Mouse (Mus musculus): ENCODE measurements at regions not wholly inside any gene's neighbourhood (a gene's known extent, or its start where the extent isn't known, plus 50 kb on each side); places are given as distances from the start of the nearest gene placed in this dataset.
A peak's percentile ranks its signal among the peaks of the same experiment; 100 is the strongest.
"Not testable (repeated sequence)": the region's sequence is repeated elsewhere in the genome, so short reads cannot be mapped to it uniquely, and the experiment has no call there.

DNA sequence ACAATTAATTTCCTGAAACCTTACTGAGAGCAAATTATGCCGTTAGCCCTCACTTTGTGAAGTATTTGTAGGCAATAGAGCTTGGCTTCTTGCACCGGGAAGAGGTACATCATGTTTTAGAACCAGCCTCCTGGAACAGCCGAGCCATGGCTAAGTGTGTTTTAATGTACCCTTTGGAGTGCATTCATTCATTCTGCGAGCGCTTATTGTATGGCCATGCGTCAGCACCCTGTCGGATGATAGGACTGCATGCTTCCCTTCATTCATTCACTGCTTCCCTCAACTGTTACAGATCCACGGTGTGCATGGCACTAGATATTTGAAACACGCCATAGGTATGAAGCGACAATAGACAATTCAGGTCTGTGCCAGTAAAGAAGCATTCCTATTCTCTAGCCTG lies 409.4 kb upstream of the Ercc4 start:
- no peak for DNase-seq (ENCODE audit: low spot score)

DNA sequence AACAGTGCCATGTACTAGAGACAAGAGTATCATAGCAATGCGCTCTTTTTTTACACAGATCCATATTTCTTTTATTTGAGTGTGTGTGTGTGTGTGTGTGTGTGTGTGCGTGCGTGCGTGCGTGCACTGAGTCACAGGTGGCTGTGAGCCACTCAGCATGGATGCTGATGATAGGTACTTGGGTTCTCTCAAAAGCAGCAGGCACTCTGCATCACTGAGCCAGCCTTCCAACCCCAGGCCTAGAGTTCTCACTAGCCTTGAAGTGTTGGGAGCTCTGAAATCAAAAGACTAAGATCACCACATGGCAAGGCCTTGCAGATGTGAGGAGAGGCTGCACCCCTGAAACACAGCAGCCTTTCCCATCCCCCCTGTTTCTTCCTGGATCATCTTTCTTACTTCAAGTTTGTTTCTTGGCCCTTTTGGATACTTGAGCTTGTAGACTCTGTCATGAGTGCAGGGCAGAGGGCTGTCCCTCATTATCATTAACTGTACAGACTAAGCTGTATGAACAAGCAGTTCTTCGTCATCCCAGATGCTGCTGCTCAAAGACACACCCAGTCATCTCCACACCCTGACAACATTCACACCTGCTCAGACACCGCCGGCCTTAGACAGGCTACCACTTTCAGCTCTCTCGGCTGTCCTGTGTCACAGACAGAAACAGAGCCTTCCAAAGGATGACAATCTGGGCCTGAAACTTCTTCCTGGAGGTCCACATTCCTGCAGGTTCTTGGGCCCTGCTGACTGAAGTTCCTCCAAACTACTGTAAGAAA lies 405.5 kb upstream of the Ercc4 start:
- DNase-seq (ENCODE audit: low spot score), result no peak

DNA sequence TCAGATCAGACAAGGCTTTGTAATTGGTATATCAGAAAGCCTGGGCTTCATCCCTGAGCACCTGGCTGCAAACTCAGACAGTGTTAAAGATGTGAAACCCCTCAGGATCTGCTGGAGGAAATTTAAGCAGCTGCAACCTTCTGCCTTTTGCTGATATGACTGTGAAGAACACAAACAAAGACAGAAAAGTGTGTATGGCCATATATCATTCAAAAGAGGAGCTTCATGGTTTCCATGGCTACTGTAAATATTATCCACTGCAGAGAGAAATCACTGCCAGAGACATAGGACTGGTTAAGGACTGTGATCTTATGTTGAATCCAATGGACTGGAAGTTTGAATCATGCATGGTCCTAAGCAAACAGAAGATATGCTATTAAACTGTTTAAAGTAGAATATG lies 402.6 kb upstream of the Ercc4 start:
- DNase-seq (ENCODE audit: low spot score), result no peak

DNA sequence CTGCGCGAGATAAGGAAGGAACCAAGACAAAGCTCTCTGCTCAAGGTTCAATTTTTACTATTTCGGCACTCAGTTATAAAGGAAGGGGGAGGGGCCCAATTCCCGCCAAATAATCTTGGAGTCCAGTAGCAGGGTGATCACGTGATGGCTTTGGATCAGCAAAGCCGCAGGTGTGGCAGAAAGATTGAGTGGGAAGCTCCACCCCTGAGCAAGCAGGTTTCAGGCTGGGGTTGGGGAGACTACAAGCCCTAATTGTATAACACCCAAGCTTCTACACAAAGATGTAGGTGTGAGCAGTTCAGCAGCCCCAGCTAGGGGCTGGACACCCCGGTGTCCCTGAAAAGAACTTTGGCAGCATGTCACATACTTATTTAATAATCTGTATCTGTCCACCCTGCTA lies 388.1 kb upstream of the Ercc4 start:
- DNase-seq (ENCODE audit: low spot score), result not testable (repeated sequence)

DNA sequence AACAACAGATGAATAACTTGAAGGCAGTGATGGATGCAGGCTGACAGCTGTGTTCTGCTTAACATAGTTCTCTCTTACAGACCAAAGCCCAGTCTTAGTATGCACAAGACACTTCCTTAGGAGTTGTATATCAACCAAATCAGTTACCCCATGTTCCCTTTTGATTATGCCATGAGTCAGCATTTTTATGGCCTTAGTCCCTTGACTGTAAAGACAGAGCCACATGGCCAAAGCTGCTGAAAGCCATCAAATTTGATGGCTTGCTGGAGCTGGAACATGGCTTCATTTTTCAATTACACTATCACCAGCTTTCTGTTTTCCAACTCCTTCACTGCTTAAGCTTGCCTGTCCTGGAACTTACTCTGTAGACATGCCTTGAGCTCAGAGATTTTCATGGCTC lies 383.4 kb upstream of the Ercc4 start:
- no peak for DNase-seq (ENCODE audit: low spot score)

DNA sequence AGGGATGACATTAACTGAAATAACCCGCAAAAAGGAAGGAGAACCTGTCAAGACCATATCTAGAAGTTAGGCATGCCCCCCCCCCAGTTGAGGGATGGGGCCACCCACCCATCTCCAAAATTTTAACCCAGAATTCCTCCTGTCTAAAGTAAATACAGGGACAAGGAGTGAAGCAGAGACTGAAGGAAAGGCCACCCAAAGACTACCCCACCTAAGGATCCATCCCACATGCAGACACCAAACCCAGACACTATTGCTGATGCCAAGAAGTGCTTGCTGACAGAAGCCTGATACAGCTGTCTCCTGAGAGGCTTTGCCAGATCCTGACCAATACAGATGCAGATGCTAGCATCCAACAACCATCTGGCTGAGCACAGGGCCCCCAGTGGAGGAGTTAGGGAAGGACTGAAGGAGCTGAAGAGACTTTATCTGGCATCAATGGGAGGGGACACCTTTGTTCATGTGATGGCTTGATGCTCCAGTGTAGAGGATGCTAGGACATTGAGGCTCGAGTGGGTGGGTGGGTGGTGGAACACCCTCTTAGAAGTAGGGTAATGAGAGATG lies 379.2 kb upstream of the Ercc4 start:
- not testable (repeated sequence) for DNase-seq (ENCODE audit: low spot score)

DNA sequence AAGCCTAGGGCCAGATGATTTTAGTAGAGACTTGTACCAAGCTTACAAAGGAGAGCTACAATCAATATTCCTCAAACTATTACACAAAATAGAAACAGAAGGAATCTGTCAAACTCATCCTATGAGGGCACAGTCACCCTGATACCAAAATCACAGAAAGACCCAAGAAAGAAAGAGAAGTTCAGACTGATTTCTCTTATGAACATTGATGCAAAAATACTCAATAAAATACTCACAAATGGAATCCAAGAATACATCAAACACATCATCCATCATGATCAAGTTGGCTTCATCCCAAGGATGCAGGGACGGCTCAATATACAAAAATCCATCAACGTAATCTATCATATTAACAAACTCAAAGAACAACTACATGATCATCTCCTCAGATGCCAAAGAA lies 377.9 kb upstream of the Ercc4 start:
- no peak for DNase-seq (ENCODE audit: low spot score)

DNA sequence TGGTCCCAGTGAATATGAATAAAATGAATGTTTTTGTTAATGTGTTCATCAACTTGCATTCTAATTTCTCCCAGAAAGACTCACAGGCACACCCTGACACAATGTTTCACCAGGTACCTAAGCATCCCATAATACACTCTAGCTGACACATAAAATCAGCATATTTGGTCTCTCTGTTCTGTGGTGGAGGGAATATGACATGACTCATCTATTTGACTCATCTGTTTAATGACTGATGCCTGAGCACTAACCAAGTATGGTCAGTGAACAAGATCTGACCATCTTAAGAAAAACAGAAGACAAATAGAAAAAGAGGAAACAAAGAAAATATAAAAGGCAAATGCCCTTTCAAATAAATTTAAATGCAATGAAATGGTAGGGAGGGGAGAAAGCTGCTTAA lies 367.0 kb upstream of the Ercc4 start:
- DNase-seq (ENCODE audit: low spot score), result no peak

DNA sequence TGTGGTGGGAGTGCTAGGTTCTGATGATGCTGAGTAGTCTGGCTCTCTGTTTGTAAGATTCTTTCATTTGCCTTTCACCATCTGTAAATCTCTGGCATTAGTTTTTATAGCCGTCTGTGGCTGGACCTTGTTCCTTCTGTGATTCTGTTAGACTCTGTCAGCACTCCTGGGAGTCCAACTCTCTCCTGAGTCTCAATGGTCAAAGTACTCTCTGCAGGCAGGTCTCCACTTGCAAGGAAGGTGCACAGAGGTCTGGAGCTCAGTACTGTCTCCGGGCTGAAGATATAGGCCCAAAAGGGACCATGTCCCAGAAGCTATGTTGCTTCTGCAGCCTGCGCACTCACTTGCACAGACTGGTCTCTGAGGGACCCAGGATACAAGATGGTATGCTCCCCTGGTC lies 356.3 kb upstream of the Ercc4 start:
- DNase-seq (ENCODE audit: low spot score), result no peak

DNA sequence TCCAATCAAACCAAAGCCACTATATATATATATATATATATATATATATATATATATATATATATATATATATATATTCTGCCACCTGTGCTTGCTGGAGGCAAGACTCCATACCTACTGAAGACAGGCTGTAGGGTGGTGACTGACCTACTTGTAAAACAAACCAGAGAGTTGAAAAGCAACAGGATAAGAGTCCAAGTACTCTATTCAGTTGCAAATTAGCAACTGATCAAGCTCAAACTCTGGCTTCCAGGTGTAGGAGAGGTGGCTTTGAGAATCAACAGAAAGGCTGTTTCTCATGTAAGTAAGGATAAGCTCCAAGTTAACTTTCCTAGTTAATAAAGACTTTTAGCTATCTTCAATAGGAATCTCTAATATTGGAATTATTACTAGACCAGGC lies 355.1 kb upstream of the Ercc4 start:
- no peak for DNase-seq (ENCODE audit: low spot score)

DNA sequence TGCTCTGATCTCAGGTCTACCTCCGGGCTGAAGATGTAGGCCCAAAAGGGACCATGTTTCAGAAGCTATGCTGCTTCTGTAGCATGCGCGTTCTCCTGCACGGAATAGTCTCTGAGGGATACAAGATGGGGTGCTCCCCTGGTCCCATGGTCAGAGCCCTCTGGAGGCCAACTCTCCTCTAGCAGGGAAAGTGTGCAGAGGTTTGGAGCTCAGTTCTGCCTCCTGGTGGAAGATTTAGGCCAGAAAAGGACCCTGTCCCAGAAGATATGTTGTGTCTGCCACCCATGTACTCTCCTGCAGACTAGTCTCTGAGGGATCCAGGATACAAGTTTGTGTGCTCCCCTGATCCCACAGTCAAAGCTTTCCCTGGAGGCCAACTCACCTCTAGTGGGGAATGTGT lies 350.9 kb upstream of the Ercc4 start:
- peak; percentile 31 for DNase-seq (ENCODE audit: low spot score)

DNA sequence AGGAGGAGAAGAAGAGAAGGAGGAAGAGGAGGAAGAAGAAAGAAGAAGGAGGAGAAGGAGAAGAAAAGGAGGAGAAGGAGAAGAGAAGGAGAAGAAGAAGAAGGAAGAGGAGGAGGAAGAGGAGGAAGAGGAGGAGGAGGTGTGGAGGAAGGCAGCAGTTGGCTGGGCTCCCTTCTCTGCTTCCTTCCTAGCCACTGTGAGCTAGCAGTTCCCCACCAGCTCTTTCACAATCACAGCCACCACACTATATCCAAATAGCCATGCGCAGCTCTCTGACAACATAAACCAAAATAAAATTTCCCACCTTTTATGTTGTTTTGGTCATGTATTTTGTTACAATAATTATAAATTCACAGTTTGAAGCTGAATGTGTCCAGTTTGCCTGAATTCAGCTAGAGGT lies 345.3 kb upstream of the Ercc4 start:
- no peak for DNase-seq (ENCODE audit: low spot score)

DNA sequence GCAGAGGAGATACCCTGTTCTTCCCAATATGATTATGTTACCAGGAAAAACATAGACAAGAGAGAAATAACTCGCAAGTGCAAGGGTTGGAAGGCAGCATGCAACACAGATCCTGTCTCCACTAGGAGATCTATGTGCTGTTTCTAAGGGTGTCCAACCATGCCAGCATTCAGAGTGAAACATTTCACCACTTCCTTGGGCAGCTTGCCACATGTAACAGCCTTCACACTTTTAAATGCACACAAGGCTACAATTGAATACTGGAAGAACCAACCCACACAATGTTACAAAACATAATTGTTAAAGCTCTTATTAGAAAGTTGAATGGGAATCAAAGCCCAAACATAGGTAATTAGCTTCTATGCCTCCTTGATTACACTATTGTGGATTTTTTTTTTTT lies 344.9 kb upstream of the Ercc4 start:
- no peak for DNase-seq (ENCODE audit: low spot score)

DNA sequence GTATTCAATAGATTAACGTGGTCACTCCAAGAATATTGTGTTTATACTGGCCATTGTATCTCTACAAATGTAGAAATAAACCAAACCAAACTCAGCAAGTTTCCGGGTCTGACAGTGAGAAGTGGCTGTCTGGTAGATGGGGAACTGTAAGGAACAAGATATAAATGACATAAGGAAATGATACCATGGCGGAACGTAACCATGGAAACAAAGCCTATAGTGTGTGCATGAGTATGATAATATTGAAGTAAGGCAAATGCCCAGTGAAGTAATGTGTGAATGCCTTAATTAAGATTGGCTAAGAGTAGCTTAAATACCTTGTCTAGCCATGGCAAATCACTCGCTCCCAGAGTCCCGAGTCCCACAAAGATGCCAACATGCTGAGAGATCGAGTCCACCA lies 342.6 kb upstream of the Ercc4 start:
- no peak for DNase-seq (ENCODE audit: low spot score)

DNA sequence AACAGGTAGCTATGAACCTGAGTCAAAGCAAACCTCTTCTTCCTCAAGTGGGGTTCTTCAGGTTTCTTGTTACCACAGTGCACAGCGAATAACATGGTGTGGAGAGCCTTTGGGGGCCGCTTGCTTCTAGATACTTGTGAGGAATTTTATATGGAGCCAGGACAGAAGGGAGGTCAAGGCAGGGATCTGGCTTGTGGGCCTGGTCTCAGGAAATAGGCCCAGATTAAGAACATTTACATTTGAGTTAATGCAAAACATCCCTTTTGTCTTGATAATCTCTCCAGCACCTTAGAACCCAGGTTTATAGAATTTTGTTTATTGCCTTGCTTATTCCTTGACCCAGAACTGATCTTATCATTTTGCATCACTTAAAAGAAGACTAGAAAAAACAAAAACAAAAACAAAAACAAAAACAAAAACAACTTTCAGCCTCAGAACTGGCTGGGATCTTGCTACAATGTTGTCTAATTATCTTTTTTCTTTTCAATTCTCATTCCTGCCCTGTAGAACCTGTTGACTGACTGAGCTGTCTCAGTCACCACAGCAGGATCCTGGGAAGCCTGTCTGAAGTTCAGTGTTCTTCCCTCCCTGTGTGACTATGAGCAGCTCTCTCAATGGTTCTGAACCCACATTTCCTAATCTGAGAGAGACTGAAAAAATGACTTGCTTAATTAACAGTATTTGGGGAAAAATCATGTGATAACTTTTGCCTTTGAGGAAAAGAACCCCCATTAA lies 341.2 kb upstream of the Ercc4 start:
- DNase-seq (ENCODE audit: low spot score), result no peak

DNA sequence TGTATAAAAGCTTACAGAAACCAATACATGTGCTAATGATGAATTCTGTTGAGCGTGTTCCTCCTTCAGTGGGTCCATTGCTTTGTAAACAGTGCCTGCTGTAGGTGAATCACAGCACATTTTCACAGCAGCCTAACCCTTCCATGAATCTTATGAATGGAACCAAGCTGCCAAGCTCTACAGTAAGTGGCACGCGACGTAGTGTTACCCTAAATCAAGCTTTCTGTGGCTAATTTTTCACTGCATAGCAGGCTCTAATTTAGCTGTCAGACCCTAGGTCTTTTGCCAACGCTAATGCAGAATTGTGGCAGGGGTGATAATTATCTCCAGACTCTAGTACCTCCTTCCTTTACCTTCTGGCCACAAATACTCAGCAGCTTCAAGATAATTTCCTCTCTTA lies 339.0 kb upstream of the Ercc4 start:
- no peak for DNase-seq (ENCODE audit: low spot score)

DNA sequence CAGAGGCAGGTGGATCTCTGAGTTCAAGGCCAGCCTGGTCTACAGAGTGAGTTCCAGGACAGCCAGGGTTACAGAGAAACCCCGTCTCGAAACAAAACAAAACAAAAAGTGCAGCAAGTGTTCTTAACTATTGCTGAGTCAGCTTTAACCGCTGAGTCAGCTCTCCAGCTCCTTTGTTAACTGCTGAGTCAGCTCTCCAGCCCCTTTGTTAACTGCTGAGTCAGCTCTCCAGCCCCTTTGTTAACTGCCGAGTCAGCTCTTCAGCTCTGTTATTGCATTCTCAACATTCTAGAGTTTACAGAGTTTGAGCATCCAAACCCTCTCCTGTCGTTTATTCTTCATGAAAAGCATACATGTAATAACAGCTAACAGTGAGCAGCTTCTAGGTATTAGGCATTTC lies 336.9 kb upstream of the Ercc4 start:
- DNase-seq (ENCODE audit: low spot score), result no peak

DNA sequence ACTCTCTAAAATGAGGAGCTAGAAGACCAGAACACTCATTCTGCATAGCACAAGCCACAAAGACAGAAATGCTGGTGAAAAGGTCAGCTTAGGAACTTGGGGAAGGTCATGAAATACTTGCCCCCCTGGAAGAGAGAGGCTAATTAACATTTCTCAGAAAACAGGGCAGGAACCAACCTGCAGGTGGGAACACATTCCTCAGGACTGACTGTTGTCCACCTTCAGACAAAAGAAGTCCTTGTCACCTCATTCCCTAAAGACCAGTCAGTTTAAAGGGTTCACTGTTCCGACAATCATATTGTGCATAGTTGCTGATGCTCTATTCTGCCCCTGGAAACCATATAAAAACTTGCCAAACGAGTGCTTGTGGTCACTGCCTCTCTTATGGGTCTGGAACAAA lies 333.6 kb upstream of the Ercc4 start:
- DNase-seq (ENCODE audit: low spot score), result no peak

DNA sequence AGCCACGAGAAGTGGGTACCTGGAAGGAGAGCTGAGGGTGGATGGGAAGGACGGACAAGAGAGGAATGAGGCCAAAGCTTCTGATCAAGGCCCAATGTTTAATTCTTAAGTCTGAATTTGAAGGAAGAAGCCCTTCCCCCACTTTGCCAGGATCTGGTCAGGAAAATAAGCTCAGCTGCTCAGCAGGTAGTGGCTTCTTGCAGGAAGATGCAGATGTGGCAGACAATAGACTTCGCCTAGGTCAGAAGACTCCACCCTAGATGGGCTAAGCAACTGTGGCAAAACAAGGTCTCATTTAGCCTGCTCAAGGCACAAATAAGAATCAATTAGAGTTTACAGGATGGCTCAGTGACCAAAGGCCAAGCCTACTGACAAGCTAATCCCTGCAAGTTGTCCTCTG lies 330.4 kb upstream of the Ercc4 start:
- no peak for DNase-seq (ENCODE audit: low spot score)

DNA sequence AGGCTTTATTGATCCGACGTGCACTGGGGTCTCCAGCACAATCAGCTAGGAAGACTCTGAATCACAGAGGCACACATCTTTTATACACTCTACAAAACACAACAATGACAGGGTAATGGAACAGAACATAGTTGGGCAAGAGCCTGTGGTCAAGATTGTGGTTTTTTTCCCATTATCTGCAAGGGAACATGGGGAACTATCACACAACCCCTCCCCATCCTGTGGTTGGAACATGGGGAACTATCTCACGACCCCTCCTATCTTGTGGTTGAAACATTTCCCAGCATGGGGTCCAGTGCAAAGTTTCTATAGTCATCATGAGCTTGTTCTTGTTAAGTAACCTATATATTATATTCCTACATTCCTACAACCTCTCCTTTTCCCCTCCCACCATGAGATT lies 328.8 kb upstream of the Ercc4 start:
- no peak for DNase-seq (ENCODE audit: low spot score)

DNA sequence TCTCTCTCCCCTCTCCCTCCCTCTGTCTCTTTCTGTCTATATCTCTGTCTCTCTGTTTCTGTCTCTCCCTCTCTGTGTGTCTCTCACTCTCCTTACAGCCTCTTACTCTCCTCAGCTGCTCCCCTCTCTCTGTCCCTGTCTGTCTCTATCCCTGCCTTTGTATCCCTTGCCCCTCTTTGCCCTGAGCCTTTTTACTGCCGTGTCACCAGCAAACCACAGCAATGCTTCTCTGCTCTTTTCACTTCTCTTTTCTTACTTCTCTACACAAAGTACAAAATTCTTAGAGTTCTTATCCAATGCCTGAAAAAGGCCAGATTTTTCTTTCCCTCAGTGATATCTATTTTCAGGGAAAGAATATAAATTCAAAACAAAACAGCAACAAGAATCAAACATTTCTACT lies 323.7 kb upstream of the Ercc4 start:
- DNase-seq (ENCODE audit: low spot score), result no peak

DNA sequence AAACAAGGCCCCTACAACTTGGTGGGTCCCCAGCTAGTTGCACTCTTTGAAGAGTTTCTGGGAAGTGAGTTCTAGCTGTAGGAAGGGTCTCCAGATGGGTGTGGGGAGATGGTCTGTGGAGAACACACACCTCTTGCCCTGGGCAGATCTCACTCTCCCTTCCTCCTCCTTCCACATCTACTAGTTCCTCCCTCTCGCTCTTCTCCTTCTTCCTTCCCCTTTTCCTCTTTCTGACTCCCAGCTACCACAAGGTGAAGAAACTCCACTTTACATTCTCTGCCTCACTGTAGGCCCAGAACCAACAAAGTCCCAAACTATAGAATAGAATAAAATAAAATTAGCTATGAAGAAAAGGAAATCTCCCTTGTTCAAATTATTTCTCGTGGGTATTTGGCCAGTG lies 311.0 kb upstream of the Ercc4 start:
- DNase-seq (ENCODE audit: low spot score), result no peak

DNA sequence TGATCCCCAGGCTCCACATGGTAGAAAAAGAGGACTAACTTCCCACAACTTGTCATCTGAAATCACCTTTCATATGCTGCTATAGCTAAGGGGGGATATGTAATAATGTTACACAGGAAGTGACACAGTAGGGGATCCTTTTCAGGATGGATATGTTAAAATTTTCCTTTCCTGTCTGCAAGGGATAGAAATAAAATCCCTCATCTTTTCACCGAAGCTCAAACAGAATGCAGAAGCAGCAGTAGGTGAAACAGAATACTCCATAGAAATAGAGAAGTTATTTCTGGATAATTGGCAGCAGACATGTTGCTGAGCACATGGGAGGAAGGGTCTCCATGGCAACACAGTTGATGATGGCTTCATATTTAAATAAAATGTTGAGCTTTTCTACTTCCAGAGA lies 309.3 kb upstream of the Ercc4 start:
- no peak for DNase-seq (ENCODE audit: low spot score)

DNA sequence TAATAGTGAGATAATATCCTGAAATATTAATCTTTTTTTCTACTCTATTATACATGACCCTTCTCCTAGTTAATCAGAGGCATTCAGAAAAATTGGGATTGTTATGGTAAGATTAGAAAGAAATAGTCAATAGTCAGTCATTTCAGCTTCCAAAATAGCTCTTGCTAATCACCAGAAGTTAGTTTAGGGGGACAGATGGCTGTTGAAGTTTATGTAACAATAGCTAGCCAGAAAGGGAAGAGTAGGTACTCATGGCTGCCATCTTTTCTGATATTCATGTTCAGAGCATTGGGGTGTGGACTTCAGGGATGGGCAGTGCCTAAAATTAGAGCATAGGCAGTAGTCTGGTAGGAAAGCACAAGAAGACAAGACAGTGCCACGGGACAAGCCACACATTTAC lies 306.8 kb upstream of the Ercc4 start:
- no peak for DNase-seq (ENCODE audit: low spot score)

All from retina, embryonic 14.5 days (tissue).